Mouse (Mus musculus): Measurements from ENCODE around the gene Gm3055.
"Not testable (repeated sequence)": the region's sequence is repeated elsewhere in the genome, so short reads cannot be mapped to it uniquely, and the experiment has no call there.

Gm3055 gene

DNA sequence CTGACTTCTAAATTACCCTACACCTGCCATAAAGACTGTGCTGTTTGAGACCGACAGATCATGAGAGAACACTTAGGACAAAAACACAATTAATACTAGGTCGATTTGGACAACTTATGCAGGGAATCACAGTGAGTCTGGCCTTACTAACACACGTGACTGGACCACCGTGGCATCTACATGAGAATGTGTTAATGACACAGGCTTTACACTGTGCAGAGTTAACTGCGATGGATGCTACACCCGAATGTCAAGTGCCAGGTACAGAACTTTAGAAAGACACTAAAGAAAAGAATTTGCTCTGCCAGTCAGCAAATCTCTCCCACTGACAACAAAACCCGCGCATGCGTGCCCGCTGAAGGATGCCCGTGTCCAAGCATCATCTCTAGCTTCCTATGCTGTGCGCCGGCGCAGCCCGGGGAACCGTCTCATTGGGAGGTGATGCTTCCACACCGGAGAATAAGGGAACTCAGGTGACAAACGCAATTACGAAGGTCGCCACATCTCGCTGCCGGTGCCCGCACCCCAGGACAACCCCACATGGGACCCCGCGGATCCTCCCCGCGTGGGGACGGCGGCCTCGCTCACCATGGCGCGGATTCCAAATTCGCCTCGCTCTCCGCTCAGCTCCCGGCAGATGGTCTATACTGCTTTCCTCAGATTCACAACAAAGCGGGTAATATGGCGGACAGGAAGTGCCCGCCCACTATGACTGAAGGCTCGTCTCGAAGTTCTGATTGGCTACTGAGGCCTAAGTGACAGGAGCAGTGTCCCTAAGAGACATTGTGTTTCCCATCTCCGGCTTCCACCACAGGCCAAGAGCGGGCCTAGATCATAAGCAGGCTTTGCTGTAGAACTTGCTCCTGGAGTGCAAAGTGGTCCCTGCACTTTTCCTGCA, at the start of gene Gm3055:
Gene Gm3055, minus strand, starts transcription at position 656 of the 898 bp plus-strand sequence.
- not testable (repeated sequence) for DNase-seq (ENCODE audit: extremely low spot score, low read depth, low spot score)

DNA sequence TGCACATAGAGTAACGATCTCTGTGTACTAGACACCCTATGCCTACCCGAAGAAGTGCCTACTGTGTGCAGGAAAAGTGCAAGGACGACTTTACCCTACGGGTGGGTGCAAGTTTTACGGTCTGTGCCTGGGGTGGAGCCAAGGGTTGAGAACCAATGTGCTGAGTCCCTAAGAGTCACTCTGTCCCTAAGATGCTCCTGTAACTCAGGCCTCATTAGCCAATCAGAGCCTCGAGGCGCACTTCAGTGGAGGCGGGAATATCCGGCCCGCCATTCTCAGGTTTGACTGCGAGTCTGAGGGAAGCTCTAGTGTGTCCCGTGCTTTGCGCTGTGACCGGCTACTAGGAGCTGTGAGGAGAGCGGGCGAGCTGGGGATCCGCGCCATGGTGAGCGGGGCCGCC, 40.9 kb upstream of the Gm3055 start, which contains the start of gene Gm4767:
Gene Gm4767, plus strand, starts transcription at position 288 of the 400 bp plus-strand sequence.
- not testable (repeated sequence) for DNase-seq (ENCODE audit: extremely low spot score, low read depth, low spot score)

DNA sequence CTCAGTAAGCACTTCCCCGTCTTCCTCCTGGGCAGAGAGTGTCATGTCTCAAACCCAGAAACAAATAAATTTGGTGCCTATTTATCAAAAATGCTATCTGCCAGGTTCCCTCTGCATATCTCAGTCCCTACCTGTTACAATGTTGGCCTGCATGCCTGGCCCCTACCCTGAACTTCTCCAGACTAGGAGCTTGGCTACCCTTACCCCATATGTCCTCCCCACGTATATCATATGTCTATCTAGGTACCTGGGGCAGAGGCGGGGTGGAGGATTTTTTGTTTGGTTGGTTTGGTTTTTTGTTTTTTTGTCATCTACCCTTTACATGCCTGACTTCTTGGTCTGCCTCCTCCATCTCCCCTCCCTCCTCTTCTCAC, 430 bp upstream of the Gm3055 start:
- not testable (repeated sequence) for DNase-seq (ENCODE audit: extremely low spot score, low read depth, low spot score)

DNA sequence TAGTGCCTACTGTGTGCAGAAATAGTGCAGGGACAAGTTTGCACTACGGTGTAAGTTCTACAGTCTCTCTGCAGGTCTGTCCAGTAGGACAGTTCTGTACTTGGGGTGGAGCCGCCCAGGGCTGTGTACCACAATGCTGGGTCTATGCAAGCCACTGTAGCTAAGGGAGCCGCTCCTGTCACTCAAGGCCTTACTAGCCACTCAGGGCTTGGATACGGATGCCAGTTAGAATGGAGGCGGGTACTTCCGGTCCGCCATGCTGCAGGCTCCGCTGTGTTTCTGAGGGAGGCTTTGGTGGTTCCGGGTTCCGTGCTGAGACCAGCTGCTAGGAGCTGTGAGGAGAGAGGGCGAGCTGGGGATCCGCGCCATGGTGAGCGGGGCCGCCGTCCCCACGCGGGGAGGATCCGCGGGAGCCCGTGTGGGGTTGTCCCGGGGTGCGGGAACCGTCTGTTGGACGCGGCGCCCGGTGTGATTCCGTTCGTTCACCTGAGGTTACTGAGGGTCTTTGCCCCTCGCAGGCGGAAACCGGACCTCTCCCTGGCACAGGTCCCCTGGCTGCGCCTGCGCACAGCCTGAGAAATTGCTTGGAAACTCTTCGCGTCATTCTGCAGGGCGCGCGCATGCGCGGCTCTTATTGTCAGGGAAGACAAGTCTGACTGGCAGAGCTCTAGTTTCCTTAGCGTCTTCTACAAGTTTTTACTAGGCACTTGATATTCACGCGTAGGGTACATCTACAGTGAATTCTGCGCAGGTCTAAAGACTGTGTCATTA, 66.2 kb downstream of the Gm3055 start, which contains the start of gene Zfp433:
Gene Zfp433, plus strand, starts transcription at position 295 of the 771 bp plus-strand sequence.
- DNase-seq (ENCODE audit: extremely low spot score, low read depth, low spot score), result not testable (repeated sequence)

Data from hindlimb bud, embryonic 11.5 days (tissue).